Mouse (Mus musculus) MEL (cell line): ENCODE measurements around the gene Plpp4. TPM values are rescaled to one million over a fixed set of nuclear protein-coding genes. Genes with fewer than 3 reads are reported as not detected.

ENCODE experiments used
- DNase-seq: peaks from one replicate; pipeline ENCODE4 v3.0.0; 2011; ENCODE audit warnings: low read depth, low spot score
- H3K27ac ChIP-seq: 2 replicates; pipeline ENCODE4 v1.5.1; 2012; ENCODE audit warnings: low read depth, mild to moderate bottlenecking, control low read depth, low read length, moderate library complexity; ENCODE audit not compliant: control insufficient read depth
- H3K27me3 ChIP-seq, 2 experiments: fragments of 150-350 bp in 1 of 2; sonication (generic) in 1 of 2; 2 replicates each; pipeline ENCODE4 v1.6.1; 2012; ENCODE audit warnings: low read length in 2 of 2, mild to moderate bottlenecking in 2 of 2, improper control_type of control experiment in 1 of 2, moderate library complexity in 1 of 2; ENCODE audit not compliant: insufficient read depth in 2 of 2, control insufficient read depth in 1 of 2
- H3K36me3 ChIP-seq, 2 experiments: 2 replicates each; pipeline ENCODE4 v1.6.1; 2012 to 2014; ENCODE audit warnings: low read length in 2 of 2, improper control_type of control experiment in 1 of 2, inconsistent platforms in 1 of 2, mild to moderate bottlenecking in 1 of 2; ENCODE audit not compliant: insufficient read depth in 2 of 2, control insufficient read depth in 1 of 2
- H3K4me1 ChIP-seq, 2 experiments: fragments of 150-350 bp in 1 of 2; sonication (generic) in 1 of 2; 2 replicates each; pipeline ENCODE4 v1.6.1; 2012; ENCODE audit warnings: low read length in 2 of 2, improper control_type of control experiment in 1 of 2, mild to moderate bottlenecking in 1 of 2; ENCODE audit not compliant: insufficient read depth in 2 of 2, control insufficient read depth in 1 of 2
- H3K4me3 ChIP-seq, 2 experiments: fragments of 150-350 bp in 1 of 2; sonication (generic) in 1 of 2; 2 replicates each; pipeline ENCODE4 v1.5.1; 2012; ENCODE audit warnings: low read depth in 2 of 2, low read length in 2 of 2, mild to moderate bottlenecking in 2 of 2, moderate library complexity in 2 of 2, control low read depth in 1 of 2, improper control_type of control experiment in 1 of 2; ENCODE audit not compliant: control insufficient read depth in 1 of 2, insufficient read depth in 1 of 2
- H3K79me2 ChIP-seq: 2 replicates; pipeline ENCODE4 v1.6.1; 2012; ENCODE audit warnings: mild to moderate bottlenecking, low read length, moderate library complexity; ENCODE audit not compliant: control insufficient read depth, poor library complexity, insufficient read depth
- H3K9ac ChIP-seq: 2 replicates; pipeline ENCODE4 v1.6.1; 2012; ENCODE audit warnings: low read depth, mild to moderate bottlenecking, control low read depth, low read length, moderate library complexity; ENCODE audit not compliant: control insufficient read depth, poor library complexity, severe bottlenecking
- H3K9me3 ChIP-seq: fragments of 150-350 bp; sonication (generic); replicated peaks from 2 replicates; pipeline ENCODE4 v1.6.1; 2012; ENCODE audit warnings: mild to moderate bottlenecking, low read length, improper control_type of control experiment, moderate library complexity; ENCODE audit not compliant: insufficient read depth
- BHLHE40 ChIP-seq: IDR thresholded peaks from 2 replicates; pipeline ENCODE4 v1.6.1; 2012; ENCODE audit warnings: low read depth, mild to moderate bottlenecking, inconsistent platforms, low read length, improper control_type of control experiment, borderline replicate concordance
- CHD1 ChIP-seq: IDR thresholded peaks from 2 replicates; pipeline ENCODE4 v1.6.1; 2012; ENCODE audit warnings: low read depth, mild to moderate bottlenecking, inconsistent platforms, low read length, improper control_type of control experiment
- CTCF ChIP-seq, 3 experiments: IDR thresholded peaks in 2 of 3; conservative IDR thresholded peaks in 1 of 3; 2 replicates each; pipeline ENCODE4 v1.5.1; 2011 to 2012; ENCODE audit warnings: low read length in 3 of 3, low read depth in 2 of 3, mild to moderate bottlenecking in 2 of 3, improper control_type of control experiment in 1 of 3, inconsistent platforms in 1 of 3, mixed read lengths in 1 of 3, moderate library complexity in 1 of 3; ENCODE audit not compliant: control insufficient read depth in 1 of 3, insufficient read depth in 1 of 3, poor library complexity in 1 of 3, severe bottlenecking in 1 of 3
- MAZ ChIP-seq: IDR thresholded peaks from 2 replicates; pipeline ENCODE4 v1.6.1; 2012; ENCODE audit warnings: low read depth, mild to moderate bottlenecking, inconsistent platforms, low read length, improper control_type of control experiment
- NELFE ChIP-seq: IDR thresholded peaks from 2 replicates; pipeline ENCODE4 v1.6.1; 2011; ENCODE audit warnings: low read depth, low read length, improper control_type of control experiment
- POLR2A ChIP-seq, 2 experiments: IDR thresholded peaks; 2 replicates each; pipeline ENCODE4 v1.6.1; 2011 to 2012; ENCODE audit warnings: low read length in 2 of 2, mild to moderate bottlenecking in 2 of 2, control low read depth in 1 of 2, improper control_type of control experiment in 1 of 2, low read depth in 1 of 2, moderate library complexity in 1 of 2; ENCODE audit not compliant: control insufficient read depth in 1 of 2, insufficient read depth in 1 of 2, poor library complexity in 1 of 2
- POLR2AphosphoS5 ChIP-seq: IDR thresholded peaks from 2 replicates; pipeline ENCODE4 v1.6.1; 2012; ENCODE audit warnings: low read depth, borderline replicate concordance, mild to moderate bottlenecking, inconsistent platforms, low read length, moderate library complexity, mixed read lengths
- RAD21 ChIP-seq: IDR thresholded peaks from 2 replicates; pipeline ENCODE4 v1.6.1; 2011; ENCODE audit warnings: mild to moderate bottlenecking, low read depth, low read length, improper control_type of control experiment
- TAL1 ChIP-seq: IDR thresholded peaks from 2 replicates; pipeline ENCODE4 v1.6.1; 2012; ENCODE audit warnings: mild to moderate bottlenecking, inconsistent platforms, low read length, moderate library complexity, mixed read lengths
- TBP ChIP-seq: IDR thresholded peaks from 2 replicates; pipeline ENCODE4 v1.8.0; 2011; ENCODE audit warnings: low read depth, low read length, improper control_type of control experiment
- UBTF ChIP-seq: IDR thresholded peaks from 2 replicates; pipeline ENCODE4 v1.6.1; 2012; ENCODE audit warnings: low read depth, mild to moderate bottlenecking, inconsistent platforms, low read length, improper control_type of control experiment, moderate library complexity, borderline replicate concordance; ENCODE audit not compliant: insufficient read depth
- USF2 ChIP-seq, 2 experiments: IDR thresholded peaks; 2 replicates each; pipeline ENCODE4 v1.6.1; 2011 to 2012; ENCODE audit warnings: improper control_type of control experiment in 2 of 2, low read length in 2 of 2, borderline replicate concordance in 1 of 2, inconsistent platforms in 1 of 2, low read depth in 1 of 2, mild to moderate bottlenecking in 1 of 2; ENCODE audit not compliant: insufficient read depth in 1 of 2
- ZKSCAN1 ChIP-seq: IDR thresholded peaks from 2 replicates; pipeline ENCODE4 v1.6.1; 2012; ENCODE audit warnings: low read depth, mild to moderate bottlenecking, inconsistent platforms, low read length, improper control_type of control experiment, moderate library complexity
- ZNF384 ChIP-seq: IDR thresholded peaks from 2 replicates; pipeline ENCODE4 v1.6.1; 2012; ENCODE audit warnings: low read depth, mild to moderate bottlenecking, inconsistent platforms, low read length, improper control_type of control experiment
- polyA plus RNA-seq, 2 experiments: library from polyadenylated mRNA; stranded (reverse) in 1 of 2; unstranded in 1 of 2; fragments of >175 nt in 1 of 2; fragments of >200 nt in 1 of 2; gene quantifications; 2 replicates each; pipeline versions ENCODE4 v1.2.1 to v1.2.4; 2012; ENCODE audit warnings: low replicate concordance in 2 of 2, low read depth in 1 of 2; ENCODE audit not compliant: insufficient read length in 2 of 2, insufficient read depth in 1 of 2, missing spikeins in 1 of 2
- total RNA-seq: library from RNA; depleted of rRNA; stranded (reverse); fragments of 300-350 nt; gene quantifications from 2 replicates; pipeline ENCODE4 v1.2.3, GENCODE M21; 2012

The Plpp4 gene
- total and polyA plus RNA-seq, 3 experiments: not detected

DNA sequence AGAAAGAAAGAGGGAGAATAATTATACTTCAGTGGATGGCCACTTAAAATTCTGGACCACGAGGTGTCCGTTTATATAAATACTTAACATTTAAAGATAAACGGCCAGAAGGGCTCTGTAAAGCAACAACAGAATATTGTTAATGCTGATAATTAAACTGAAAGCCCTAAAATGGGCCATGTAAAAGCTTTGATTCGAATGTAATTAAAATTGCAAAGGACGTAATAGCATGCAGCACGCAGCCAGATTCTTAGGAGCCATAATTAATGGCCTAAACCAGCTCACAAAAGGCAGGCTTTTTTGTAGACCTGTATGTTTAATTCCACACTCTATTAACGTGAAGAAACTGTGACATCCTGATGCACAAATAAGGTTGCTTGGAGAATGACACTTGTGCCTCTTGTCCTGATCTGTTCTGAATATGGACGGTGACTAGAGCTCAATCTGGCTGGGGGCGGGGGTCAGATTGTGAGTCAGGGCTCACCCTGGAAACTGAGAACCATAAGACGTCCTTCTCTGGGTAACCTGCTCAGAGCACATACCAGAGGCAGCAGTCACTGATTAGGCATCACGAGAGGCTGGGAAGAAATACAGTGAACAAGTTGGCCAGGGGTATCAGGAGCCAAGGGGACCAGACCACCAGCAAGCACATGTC, 136.1 kb downstream of the Plpp4 start:
- no peak for DNase-seq
- TF ChIP-seq POLR2AphosphoS5 (no peak), TBP (no peak), CHD1 (no peak), RAD21 (no peak), TAL1 (no peak), BHLHE40 (no peak), CTCF (IDR thresholded peaks at IDR 0.05 in 2 of 3, conservative IDR thresholded peaks at IDR 0.05 in 1 of 3; ENCODE audit: control insufficient read depth in 1 of 3, insufficient read depth in 1 of 3, low read depth in 2 of 3, low read length in 3 of 3, poor library complexity in 1 of 3, severe bottlenecking in 1 of 3) (no peak), UBTF (no peak), ZKSCAN1 (no peak), MAZ (no peak)
- Histone ChIP-seq H3K36me3 (no peaks in the 10 kb centered on the region), H3K4me3 (no peak overlapping the region), H3K9ac (no peak overlapping the region), H3K9me3 (no peaks in the 10 kb centered on the region), H3K27ac (no peak overlapping the region), H3K79me2 (no peaks in the 10 kb centered on the region), H3K4me1 (no peaks in the 10 kb centered on the region), H3K27me3 (no peaks in the 10 kb centered on the region)

DNA sequence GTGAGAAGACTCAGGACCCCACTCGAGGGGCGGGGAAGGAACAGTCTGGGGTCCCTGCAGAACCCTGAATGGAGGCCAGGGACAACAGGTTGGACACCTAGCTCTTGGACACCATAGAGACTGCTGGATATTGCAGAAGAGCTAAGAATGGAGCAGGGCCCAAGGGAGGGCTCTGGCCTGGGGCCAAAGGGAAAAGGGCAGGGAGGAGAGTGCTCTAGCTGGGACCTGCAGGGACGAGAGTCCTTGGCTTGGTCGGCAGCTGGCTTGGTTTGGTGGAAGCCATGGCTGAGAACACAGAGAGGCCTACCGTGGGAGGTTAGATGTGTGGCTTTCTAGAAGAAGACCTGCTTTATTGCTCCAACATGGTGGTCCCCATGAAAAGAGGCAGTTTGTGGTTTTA, 139.7 kb downstream of the Plpp4 start:
- H3K27ac ChIP-seq: no peak overlapping the region
- no peaks in the 10 kb centered on the region for H3K4me1 ChIP-seq
- no peak overlapping the region for H3K9ac ChIP-seq
- H3K79me2 ChIP-seq: no peaks in the 10 kb centered on the region
- H3K36me3 ChIP-seq: no peaks in the 10 kb centered on the region
- H3K4me3 ChIP-seq: no peak overlapping the region
- no peaks in the 10 kb centered on the region for H3K27me3 ChIP-seq
- no peaks in the 10 kb centered on the region for H3K9me3 ChIP-seq
- no peak for DNase-seq
- no peak for TF ChIP-seq UBTF
- no peak for TF ChIP-seq NELFE
- TF ChIP-seq POLR2A (IDR thresholded peaks at IDR 0.05; ENCODE audit: control insufficient read depth in 1 of 2, insufficient read depth in 1 of 2, low read depth in 1 of 2, low read length in 2 of 2, poor library complexity in 1 of 2): no peak

DNA sequence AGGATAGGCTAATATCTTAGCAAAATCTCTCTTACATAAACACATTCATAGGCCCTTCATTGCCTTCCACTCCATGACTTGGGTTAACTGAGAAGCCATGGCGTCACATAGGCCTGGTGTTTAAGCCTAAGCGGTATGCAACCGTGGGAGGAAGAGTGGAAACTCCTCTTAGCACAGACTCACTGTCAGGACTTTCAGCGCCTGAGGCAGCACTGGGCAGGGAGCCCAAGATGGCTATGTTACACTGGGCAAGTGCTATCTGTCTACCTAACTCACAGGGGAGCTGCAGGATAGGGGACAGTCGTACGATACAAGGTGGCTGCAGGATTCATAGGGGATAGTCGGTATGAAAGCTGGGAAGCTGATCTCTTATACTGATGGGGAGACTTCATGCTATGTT, 142.2 kb downstream of the Plpp4 start:
- no peaks in the 10 kb centered on the region for H3K9me3 ChIP-seq
- H3K4me1 ChIP-seq: no peaks in the 10 kb centered on the region
- H3K36me3 ChIP-seq: no peaks in the 10 kb centered on the region
- no peak for DNase-seq
- H3K79me2 ChIP-seq: no peaks in the 10 kb centered on the region
- H3K4me3 ChIP-seq: no peak overlapping the region
- no peaks in the 10 kb centered on the region for H3K27me3 ChIP-seq
- no peak overlapping the region for H3K27ac ChIP-seq
- TF ChIP-seq ZNF384: no peak
- no peak for TF ChIP-seq USF2 (IDR thresholded peaks at IDR 0.05; ENCODE audit: borderline replicate concordance in 1 of 2, insufficient read depth in 1 of 2, low read depth in 1 of 2, low read length in 2 of 2)
- no peak overlapping the region for H3K9ac ChIP-seq
